In the genomic region with DNA sequence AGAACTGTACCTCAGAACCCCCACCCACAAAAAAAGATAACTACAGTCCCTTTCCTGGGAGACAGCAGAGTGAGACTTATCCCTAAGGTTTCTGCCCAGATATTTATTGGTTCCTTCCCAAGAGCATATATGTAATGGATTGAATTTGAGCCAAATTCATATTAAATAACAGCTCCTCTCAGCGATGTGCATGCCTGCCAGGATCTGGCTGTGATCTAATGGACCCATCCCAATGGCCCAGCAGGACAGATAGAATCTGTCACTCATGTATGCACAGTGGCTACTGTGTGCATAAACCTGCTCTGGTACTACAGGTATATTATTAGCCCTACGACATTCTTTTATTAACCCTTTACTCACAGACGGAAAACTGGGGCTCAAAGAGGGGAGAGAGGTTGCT, we compare ENCODE assay signal across 19 mouse cellular contexts. TPM values are rescaled to one million over a fixed set of nuclear protein-coding genes. Genes with fewer than 3 reads are reported as not detected.
DNase-seq lines count a peak whose midpoint lies in the region; ATAC-seq and TF ChIP-seq lines count a peak whose summit lies in the region.
"Had no signal": no experiment of that assay in that cellular context is flagged by ENCODE, and none has a peak within 500 bp of the region (broad histone marks: within the 10 kb centered on the region; RNA-seq: fewer than 3 reads in every experiment).

No protein-coding gene starts in this region.

- H3K4me3 ChIP-seq in lung, embryonic 14.5 days (ENCODE audit: low read depth, low read length) = no peak overlapping the region
- no peak overlapping the region for H3K4me3 ChIP-seq in stomach, embryonic 16.5 days (replicated peaks; ENCODE audit: low read length)
- H3K4me3 ChIP-seq: embryonic facial prominence, embryonic 15.5 days; erythroblast, embryonic 14.5 days; forebrain, embryonic 10.5 days; forebrain, embryonic 15.5 days; heart, embryonic 10.5 days; hindbrain, embryonic 13.5 days; intestine, embryonic 15.5 days had no signal

- TF ChIP-seq CTCF in lung, embryonic 14.5 days (IDR thresholded peaks at IDR 0.05; ENCODE audit: low read depth) = no peak

- H3K9me3 ChIP-seq in lung, embryonic 14.5 days (ENCODE audit: low read depth, low read length) = no peaks in the 10 kb centered on the region
- 0 out of 2 replicates have a peak, but pooled peaks cover 4% of the 10 kb centered on the region for H3K9me3 ChIP-seq in stomach, embryonic 16.5 days (replicated peaks; ENCODE audit: control insufficient read depth, low read length)
- H3K9me3 ChIP-seq: embryonic facial prominence, embryonic 15.5 days; forebrain, embryonic 15.5 days; intestine, embryonic 15.5 days had no signal

- no peak overlapping the region for H3K9ac ChIP-seq in lung, embryonic 14.5 days
- no peak overlapping the region for H3K9ac ChIP-seq in stomach, embryonic 16.5 days (ENCODE audit: low read length)
- H3K9ac ChIP-seq: embryonic facial prominence, embryonic 15.5 days; forebrain, embryonic 15.5 days; hindbrain, embryonic 13.5 days; intestine, embryonic 15.5 days had no signal

- H3K27me3 ChIP-seq in lung, embryonic 14.5 days (ENCODE audit: insufficient read depth, low read length) = no peaks in the 10 kb centered on the region
- H3K27me3 ChIP-seq in stomach, embryonic 16.5 days (ENCODE audit: control insufficient read depth, insufficient read depth, low read length) = no peaks in the 10 kb centered on the region
- H3K27me3 ChIP-seq: embryonic facial prominence, embryonic 15.5 days; forebrain, embryonic 15.5 days; intestine, embryonic 15.5 days had no signal

- no peak for ATAC-seq in lung, embryonic 14.5 days (ENCODE audit: insufficient read depth)
- no peak for ATAC-seq in stomach, embryonic 16.5 days (ENCODE audit: insufficient read depth, low FRiP score)
- ATAC-seq: forebrain, embryonic 15.5 days had no signal

- H3K27ac ChIP-seq in lung, embryonic 14.5 days (ENCODE audit: low read depth) = no peak overlapping the region
- peak overlapping the region; percentile 34; the same call in 1 of the 2 replicates for H3K27ac ChIP-seq in stomach, embryonic 16.5 days (ENCODE audit: low read length)
- H3K27ac ChIP-seq: embryonic facial prominence, embryonic 15.5 days; forebrain, embryonic 10.5 days; forebrain, embryonic 15.5 days; heart, embryonic 10.5 days; hindbrain, embryonic 13.5 days; intestine, embryonic 15.5 days had no signal

- no peaks in the 10 kb centered on the region for H3K4me1 ChIP-seq in lung, embryonic 14.5 days (ENCODE audit: insufficient read depth)
- 0 out of 2 replicates have a peak, but pooled peaks cover 5% of the 10 kb centered on the region for H3K4me1 ChIP-seq in stomach, embryonic 16.5 days (ENCODE audit: control insufficient read depth, insufficient read depth, low read length)

- DNase-seq in cerebellum, postnatal 36 days = peak; percentile 14 to 25
- no peak for DNase-seq in cerebellum, adult 9-11 months
- DNase-seq in lung, embryonic 14.5 days = peak; percentile 68
- DNase-seq in lung, postnatal 36 days = no peak
- no peak for DNase-seq in c-Kit-positive CD71-positive TER-119-positive erythroid progenitor cells, embryonic 14.5 days (ENCODE audit: low spot score)
- DNase-seq: adrenal gland, adult 2 months; adrenal gland, postnatal 25 days; cerebellum, adult 18-20 months; embryo, embryonic 11 days; gastrocnemius, postnatal 10 days; heart, adult 18-20 months had no signal

- H3K36me3 ChIP-seq in lung, embryonic 14.5 days (ENCODE audit: insufficient read depth) = no peaks in the 10 kb centered on the region
- no peaks in the 10 kb centered on the region for H3K36me3 ChIP-seq in stomach, embryonic 16.5 days (ENCODE audit: control insufficient read depth, insufficient read depth, low read length)
- H3K36me3 ChIP-seq: embryonic facial prominence, embryonic 15.5 days; forebrain, embryonic 10.5 days; forebrain, embryonic 15.5 days; heart, embryonic 10.5 days; hindbrain, embryonic 13.5 days; intestine, embryonic 15.5 days had no signal

- 41% methylated on average over 3 of the region's 3 CpGs for WGBS in lung, embryonic 14.5 days
- WGBS in stomach, embryonic 16.5 days = 52% methylated on average over 3 of the region's 3 CpGs

- no peak overlapping the region for H3K4me2 ChIP-seq in lung, embryonic 14.5 days
- no peak overlapping the region for H3K4me2 ChIP-seq in stomach, embryonic 16.5 days (ENCODE audit: low read depth, low read length)
- H3K4me2 ChIP-seq: embryonic facial prominence, embryonic 15.5 days; forebrain, embryonic 15.5 days; hindbrain, embryonic 13.5 days; intestine, embryonic 15.5 days had no signal

RNA-seq across cellular contexts. Expression of gene Grhl3, which starts 17.7 kb away (rescaled TPM):
- 2.5 and 3.3 TPM in 2 replicates for polyA plus RNA-seq in lung, embryonic 14.5 days (2014; fragmentation: Nextera tagmentation; extraction: Ambion mirVana)
- 54.1 and 74.1 TPM in 2 replicates for polyA plus RNA-seq in stomach, embryonic 16.5 days (2015; fragmentation: Nextera tagmentation; extraction: Ambion mirVana)
- polyA plus RNA-seq: adrenal gland, adult 2 months; erythroblast, embryonic 14.5 days had no signal

Comparison
In these comparisons a context has a peak if more than half of its experiments do, and no peak if none do; other contexts are left out.
1. DNase-seq: peak in cerebellum, postnatal 36 days (2 of 2) and lung, embryonic 14.5 days (single experiment); none in cerebellum, adult 9-11 months (single experiment), lung, postnatal 36 days (single experiment) and c-Kit-positive CD71-positive TER-119-positive erythroid progenitor cells, embryonic 14.5 days (single experiment).
2. RNA of gene Grhl3, which starts 17.7 kb away (polyA plus RNA-seq): 54.1 to 74.1 TPM in stomach, embryonic 16.5 days; 2.5 to 3.3 TPM in lung, embryonic 14.5 days; every median in the first group is over 10 times any median in the second.